Mouse (Mus musculus): ENCODE measurements at regions not wholly inside any gene's neighbourhood (a gene's known extent, or its start where the extent isn't known, plus 50 kb on each side); places are given as distances from the start of the nearest gene placed in this dataset.

DNA sequence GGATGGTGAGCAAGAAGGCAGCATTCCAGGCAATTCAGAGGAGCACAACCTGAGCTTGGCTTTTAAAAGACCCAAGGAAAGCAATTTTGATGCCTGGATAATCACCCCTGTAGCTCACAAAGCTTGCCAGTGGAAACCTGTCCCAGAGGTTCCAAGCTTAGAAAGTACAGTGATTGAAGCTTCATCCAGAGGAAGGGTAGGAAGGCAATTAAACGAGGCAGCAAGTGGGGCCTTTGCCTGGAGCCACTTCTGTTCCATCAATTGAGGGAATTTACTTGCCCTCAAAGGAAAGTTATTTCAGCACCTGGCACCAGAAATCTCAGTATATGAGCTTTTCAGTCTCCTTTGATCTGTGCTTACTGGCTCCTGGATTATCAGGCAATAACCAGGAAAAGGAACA lies 171.9 kb upstream of the Cd180 start:
- Histone ChIP-seq H3K9me3 (ENCODE audit: low read length) (no peaks in the 10 kb centered on the region), H3K36me3 (ENCODE audit: insufficient read depth, low read length) (no peaks in the 10 kb centered on the region), H3K4me2 (ENCODE audit: low read depth, low read length, poor library complexity, severe bottlenecking) (no peak overlapping the region), H3K9ac (replicated peaks; ENCODE audit: low read length, poor library complexity, severe bottlenecking) (no peak overlapping the region), H3K4me1 (ENCODE audit: insufficient read depth, low read length) (0 out of 2 replicates have a peak, but pooled peaks cover 4% of the 10 kb centered on the region), H3K27me3 (ENCODE audit: insufficient read depth, low read length) (no peaks in the 10 kb centered on the region; the same call in 1 of the 2 replicates), H3K27ac (ENCODE audit: low read depth, low read length) (no peak overlapping the region), H3K4me3 (ENCODE audit: low read depth, low read length) (no peak overlapping the region)
- WGBS = 57% methylated on average over 1 of the region's 1 CpGs
- DNase-seq (ENCODE audit: low spot score) (no peak), ATAC-seq (ENCODE audit: low FRiP score) (no peak)
- TF ChIP-seq CTCF (IDR thresholded peaks at IDR 0.05) = no peak

DNA sequence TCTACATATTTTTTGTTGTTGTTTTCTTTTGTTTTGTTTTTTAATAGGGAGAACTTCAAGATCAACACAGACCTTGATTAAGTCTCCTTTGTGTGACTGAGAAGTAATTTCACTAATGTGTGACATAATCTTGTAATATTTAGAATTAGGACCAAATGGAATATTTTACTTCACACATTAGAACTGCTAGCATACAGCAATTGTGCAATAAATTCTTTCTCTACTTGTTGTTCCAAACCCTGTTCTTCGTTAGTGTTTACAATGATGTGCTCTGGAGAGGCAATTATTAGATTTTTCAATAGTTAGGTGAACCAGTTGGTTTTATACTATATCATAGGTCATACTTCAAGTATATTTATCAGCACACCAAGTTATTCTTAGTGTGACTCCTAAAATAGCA lies 171.3 kb upstream of the Cd180 start:
- Histone ChIP-seq H3K4me3 (ENCODE audit: low read depth, low read length) (no peak overlapping the region), H3K4me1 (ENCODE audit: insufficient read depth, low read length) (0 out of 2 replicates have a peak, but pooled peaks cover 4% of the 10 kb centered on the region), H3K4me2 (ENCODE audit: low read depth, low read length, poor library complexity, severe bottlenecking) (no peak overlapping the region), H3K9me3 (ENCODE audit: low read length) (no peaks in the 10 kb centered on the region), H3K27ac (ENCODE audit: low read depth, low read length) (no peak overlapping the region), H3K9ac (replicated peaks; ENCODE audit: low read length, poor library complexity, severe bottlenecking) (no peak overlapping the region), H3K27me3 (ENCODE audit: insufficient read depth, low read length) (no peaks in the 10 kb centered on the region), H3K36me3 (ENCODE audit: insufficient read depth, low read length) (no peaks in the 10 kb centered on the region)
- ATAC-seq (ENCODE audit: low FRiP score) (no peak), DNase-seq (ENCODE audit: low spot score) (no peak)
- 90% methylated on average over 1 of the region's 1 CpGs for WGBS
- no peak for TF ChIP-seq CTCF (IDR thresholded peaks at IDR 0.05)

DNA sequence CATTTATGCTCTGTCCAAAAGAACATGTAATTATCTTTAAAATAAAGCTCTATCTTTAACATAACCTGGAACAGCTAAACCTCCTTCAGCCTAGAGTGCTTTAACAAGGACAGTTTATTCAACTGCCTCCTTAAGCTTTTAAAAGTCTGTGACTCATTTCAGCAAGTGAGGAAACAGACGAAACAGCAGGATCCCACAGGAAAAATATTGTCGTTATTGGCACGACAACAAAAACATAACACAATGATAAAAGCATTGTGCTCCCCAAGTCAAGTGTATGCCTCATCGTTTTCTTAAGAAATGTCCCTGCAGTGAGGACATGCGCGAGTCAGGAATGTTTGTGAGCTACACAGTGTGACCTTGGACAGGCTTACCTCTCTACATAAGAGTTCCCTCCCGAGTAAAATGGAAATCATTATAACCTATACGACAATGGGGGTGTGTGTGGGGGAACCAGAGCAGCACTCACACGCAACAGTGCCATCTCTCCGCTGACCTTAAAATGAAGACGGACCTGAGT lies 166.7 kb upstream of the Cd180 start:
- H3K4me2 ChIP-seq (ENCODE audit: low read depth, low read length, poor library complexity, severe bottlenecking) = no peak overlapping the region
- ATAC-seq (ENCODE audit: low FRiP score) (no peak), DNase-seq (ENCODE audit: low spot score) (no peak)
- H3K4me1 ChIP-seq (ENCODE audit: insufficient read depth, low read length) = 0 out of 2 replicates have a peak, but pooled peaks cover 1% of the 10 kb centered on the region
- H3K36me3 ChIP-seq (ENCODE audit: insufficient read depth, low read length) = no peaks in the 10 kb centered on the region
- 78% methylated on average over 11 of the region's 11 CpGs for WGBS
- H3K27me3 ChIP-seq (ENCODE audit: insufficient read depth, low read length) = no peaks in the 10 kb centered on the region
- no peak overlapping the region for H3K9ac ChIP-seq (replicated peaks; ENCODE audit: low read length, poor library complexity, severe bottlenecking)
- H3K4me3 ChIP-seq (ENCODE audit: low read depth, low read length) = no peak overlapping the region
- no peak for TF ChIP-seq CTCF (IDR thresholded peaks at IDR 0.05)
- no peaks in the 10 kb centered on the region for H3K9me3 ChIP-seq (ENCODE audit: low read length)
- no peak overlapping the region for H3K27ac ChIP-seq (ENCODE audit: low read depth, low read length)

DNA sequence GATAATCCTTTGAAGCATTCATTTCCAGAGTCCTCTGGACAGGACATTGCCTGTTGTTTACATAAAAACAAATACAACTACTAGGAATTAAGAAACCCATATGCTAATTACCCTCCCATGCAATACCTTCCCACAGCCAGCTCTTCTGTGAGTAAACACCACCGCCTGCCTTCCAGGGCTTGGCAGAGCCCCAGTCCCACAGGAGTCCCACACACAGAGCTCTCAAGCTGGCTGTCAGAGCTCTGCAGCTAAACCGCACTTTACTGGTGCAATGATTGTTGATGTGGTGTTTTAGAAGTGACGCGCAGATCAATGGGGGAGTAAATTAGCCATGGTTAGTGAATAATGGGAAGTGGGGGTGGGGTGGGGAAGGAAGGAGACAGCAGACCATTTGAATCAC lies 159.6 kb upstream of the Cd180 start:
- DNase-seq (ENCODE audit: low spot score) (peak; percentile 76), ATAC-seq (ENCODE audit: low FRiP score) (0 out of 2 replicates have a peak, but pooled peaks have one; percentile 60)
- H3K4me2 ChIP-seq (ENCODE audit: low read depth, low read length, poor library complexity, severe bottlenecking) = no peak overlapping the region
- no peaks in the 10 kb centered on the region for H3K36me3 ChIP-seq (ENCODE audit: insufficient read depth, low read length)
- 0 out of 2 replicates have a peak, but pooled peaks cover 3% of the 10 kb centered on the region for H3K4me1 ChIP-seq (ENCODE audit: insufficient read depth, low read length)
- no peak overlapping the region for H3K4me3 ChIP-seq (ENCODE audit: low read depth, low read length)
- H3K9me3 ChIP-seq (ENCODE audit: low read length) = no peaks in the 10 kb centered on the region
- H3K27me3 ChIP-seq (ENCODE audit: insufficient read depth, low read length) = 0 out of 2 replicates have a peak, but pooled peaks cover 3% of the 10 kb centered on the region
- no peak overlapping the region for H3K27ac ChIP-seq (ENCODE audit: low read depth, low read length)
- no peak overlapping the region for H3K9ac ChIP-seq (replicated peaks; ENCODE audit: low read length, poor library complexity, severe bottlenecking)
- whole genome bisulfite sequencing = 20% methylated on average over 4 of the region's 4 CpGs
- no peak; the same call in 1 of the 2 replicates for TF ChIP-seq CTCF (IDR thresholded peaks at IDR 0.05)

DNA sequence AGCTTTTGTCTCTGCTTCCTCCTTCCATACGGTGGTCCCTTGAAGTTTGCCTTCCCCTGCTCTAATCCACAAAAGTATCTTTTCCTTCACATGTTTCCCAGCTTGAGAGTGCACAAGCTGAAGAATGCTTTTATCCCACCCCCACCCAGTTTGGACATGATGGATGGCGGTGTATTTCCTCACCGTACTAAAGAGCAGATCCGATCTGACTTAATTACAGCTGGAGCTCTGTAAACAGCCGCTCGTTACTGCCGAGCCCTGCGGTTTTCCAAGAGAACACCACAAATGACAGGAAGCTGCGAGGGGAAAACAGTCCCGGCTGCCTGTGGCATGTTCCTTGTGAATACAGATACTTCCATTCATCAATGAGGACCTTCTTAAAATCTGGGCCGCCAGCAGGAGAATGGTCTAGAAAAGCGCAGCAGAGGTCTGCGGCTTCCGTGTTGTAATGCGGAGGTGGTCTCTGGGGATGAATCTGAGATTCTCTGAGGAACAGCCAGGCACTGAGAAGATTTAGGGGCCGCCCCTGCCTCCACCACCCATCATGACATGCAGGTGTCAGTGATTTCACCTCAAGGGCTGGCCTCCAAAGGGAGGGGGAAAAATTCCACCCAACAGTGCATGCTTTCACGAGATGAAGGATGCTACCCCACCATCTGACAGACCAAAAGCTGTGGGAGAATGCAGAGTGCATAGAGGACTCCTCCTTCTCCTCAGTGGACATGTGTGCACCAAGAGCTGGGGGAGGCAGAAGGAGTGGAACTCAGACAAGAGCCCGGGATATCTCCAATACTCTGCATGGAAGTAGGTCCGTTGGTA lies 155.7 kb upstream of the Cd180 start:
- Histone ChIP-seq H3K4me1 (ENCODE audit: insufficient read depth, low read length) (0 out of 2 replicates have a peak, but pooled peaks cover 3% of the 10 kb centered on the region), H3K9me3 (ENCODE audit: low read length) (no peaks in the 10 kb centered on the region), H3K27me3 (ENCODE audit: insufficient read depth, low read length) (0 out of 2 replicates have a peak, but pooled peaks cover 3% of the 10 kb centered on the region), H3K27ac (ENCODE audit: low read depth, low read length) (no peak overlapping the region), H3K36me3 (ENCODE audit: insufficient read depth, low read length) (no peaks in the 10 kb centered on the region), H3K9ac (replicated peaks; ENCODE audit: low read length, poor library complexity, severe bottlenecking) (no peak overlapping the region), H3K4me2 (ENCODE audit: low read depth, low read length, poor library complexity, severe bottlenecking) (peak overlapping the region; percentile 18; the same call in 1 of the 2 replicates), H3K4me3 (ENCODE audit: low read depth, low read length) (no peak overlapping the region)
- TF ChIP-seq CTCF (IDR thresholded peaks at IDR 0.05) = no peak
- ATAC-seq (ENCODE audit: low FRiP score) (no peak), DNase-seq (ENCODE audit: low spot score) (peak; percentile 55)
- WGBS = 54% methylated on average over 19 of the region's 19 CpGs

DNA sequence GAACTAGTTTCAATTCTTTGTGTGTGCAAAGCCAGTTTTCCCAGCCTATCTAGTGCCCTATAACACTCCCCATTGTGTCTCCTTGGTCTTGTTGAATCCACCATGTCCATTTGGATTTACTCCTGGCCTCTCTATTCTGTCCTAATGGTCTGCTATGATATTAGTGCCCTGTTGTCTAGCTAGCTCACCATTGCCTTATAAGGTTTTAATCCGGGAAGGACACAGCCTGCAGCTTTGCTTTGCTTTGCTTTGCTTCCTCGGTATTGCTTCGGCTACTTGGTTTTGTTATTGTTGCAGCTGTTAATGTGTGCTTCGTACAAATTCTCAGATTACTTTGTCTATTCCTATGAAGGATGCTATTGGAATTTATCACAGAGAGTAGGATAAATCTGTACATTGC lies 152.9 kb upstream of the Cd180 start:
- no peak overlapping the region for H3K4me2 ChIP-seq (ENCODE audit: low read depth, low read length, poor library complexity, severe bottlenecking)
- no peak for TF ChIP-seq CTCF (IDR thresholded peaks at IDR 0.05)
- DNase-seq (ENCODE audit: low spot score) (no peak), ATAC-seq (ENCODE audit: low FRiP score) (no peak)
- H3K9ac ChIP-seq (replicated peaks; ENCODE audit: low read length, poor library complexity, severe bottlenecking) = no peak overlapping the region
- 0 out of 2 replicates have a peak, but pooled peaks cover 3% of the 10 kb centered on the region for H3K27me3 ChIP-seq (ENCODE audit: insufficient read depth, low read length)
- 87% methylated on average over 4 of the region's 4 CpGs for WGBS
- H3K9me3 ChIP-seq (ENCODE audit: low read length) = no peaks in the 10 kb centered on the region
- H3K36me3 ChIP-seq (ENCODE audit: insufficient read depth, low read length) = no peaks in the 10 kb centered on the region
- no peak overlapping the region for H3K4me3 ChIP-seq (ENCODE audit: low read depth, low read length)
- no peak overlapping the region for H3K27ac ChIP-seq (ENCODE audit: low read depth, low read length)
- H3K4me1 ChIP-seq (ENCODE audit: insufficient read depth, low read length) = no peaks in the 10 kb centered on the region; the same call in 1 of the 2 replicates
